Mouse (Mus musculus) forebrain, embryonic 14.5 days (tissue): ENCODE measurements around the gene Cyp2c70. TPM values are rescaled to one million over a fixed set of nuclear protein-coding genes. Genes with fewer than 3 reads are reported as not detected.
"Not testable (repeated sequence)": the region's sequence is repeated elsewhere in the genome, so short reads cannot be mapped to it uniquely, and the experiment has no call there.

Source experiments
- ATAC-seq: fragments of 200-750 bp; cut with Nextera tagmentation; 2 replicates; pipeline ENCODE4 v1.8.0; 2017; ENCODE audit warnings: mild to moderate bottlenecking, moderate library complexity
- DNase-seq: peaks from one replicate; pipeline ENCODE4 v3.0.0-alpha.2; 2015; ENCODE audit warnings: low spot score
- H3K27ac ChIP-seq: fragments of 300-500 bp; sonication (generic); 2 replicates; pipeline ENCODE4 v1.5.1; 2014; ENCODE audit warnings: low read depth, mild to moderate bottlenecking, control low read depth, low read length, moderate library complexity
- H3K27me3 ChIP-seq: fragments of 300-500 bp; sonication (generic); replicated peaks from 2 replicates; pipeline ENCODE4 v1.6.1; 2014; ENCODE audit warnings: low read length, control low read depth, mixed read lengths; ENCODE audit not compliant: control insufficient read depth, insufficient read depth
- H3K36me3 ChIP-seq: fragments of 300-500 bp; sonication (generic); 2 replicates; pipeline ENCODE4 v1.6.1; 2014; ENCODE audit warnings: low read length, control low read depth; ENCODE audit not compliant: control insufficient read depth, insufficient read depth
- H3K4me1 ChIP-seq: fragments of 300-500 bp; sonication (generic); 2 replicates; pipeline ENCODE4 v1.6.1; 2014; ENCODE audit warnings: antibody characterized with exemption, low read length, control low read depth; ENCODE audit not compliant: control insufficient read depth, insufficient read depth
- H3K4me2 ChIP-seq: fragments of 300-500 bp; sonication (generic); 2 replicates; pipeline ENCODE4 v1.6.1; 2014; ENCODE audit warnings: mild to moderate bottlenecking, control low read depth, low read length
- H3K4me3 ChIP-seq: fragments of 300-500 bp; sonication (generic); 2 replicates; pipeline ENCODE4 v1.5.1; 2014; ENCODE audit warnings: low read depth, low read length, control low read depth
- H3K9ac ChIP-seq: fragments of 300-500 bp; sonication (generic); 2 replicates; pipeline ENCODE4 v1.6.1; 2014; ENCODE audit warnings: mild to moderate bottlenecking, low read length, control low read depth, moderate library complexity
- H3K9me3 ChIP-seq: fragments of 300-500 bp; sonication (generic); replicated peaks from 2 replicates; pipeline ENCODE4 v1.6.1; 2016; ENCODE audit warnings: low read length, control low read depth, mixed read lengths; ENCODE audit not compliant: control insufficient read depth
- WGBS: fragments of 180-500 bp; shearing (Covaris S2); extraction: QIAGEN DNeasy Blood & Tissue Kit; methylation state at CpG from one replicate; pipeline ENCODE4 v1.1.7; 2014; 5-methylcytosine and 5-hydroxymethylcytosine counted together
- polyA plus RNA-seq: library from polyadenylated mRNA; unstranded; fragments of >200 nt; fragmentation: Nextera tagmentation; extraction: Ambion mirVana; gene quantifications from 2 replicates; pipeline ENCODE4 v1.2.1, GENCODE M21; 2014

Gene Cyp2c70
- polyA plus RNA-seq = not detected in 2 replicates

- no peak within 1 kb of the TSS for H3K27ac ChIP-seq
- H3K27me3 ChIP-seq = no peaks in the 10 kb centered on the region
- no peak within 1 kb of the TSS for H3K4me3 ChIP-seq
- H3K36me3 ChIP-seq = no peaks in the 10 kb centered on the region
- no peak for DNase-seq
- no peak for ATAC-seq
- H3K9me3 ChIP-seq = no peaks in the 10 kb centered on the region
- no peak within 1 kb of the TSS for H3K9ac ChIP-seq
- WGBS = 87% methylated on average over 5 of the region's 5 CpGs
- H3K4me2 ChIP-seq = no peak within 1 kb of the TSS
- H3K4me1 ChIP-seq = no peaks in the 10 kb centered on the region
Observed at GRCm38 (mm10) chr19:40187160-40187559, at the start of gene Cyp2c70. Gene Cyp2c70 (minus strand): TSS chr19:40187333.

GRCm38 (mm10) chr19:40232560-40232959, 45.4 kb upstream of the Cyp2c70 start:
- no peaks in the 10 kb centered on the region for H3K4me1 ChIP-seq
- H3K9ac ChIP-seq = no peak overlapping the region
- no peaks in the 10 kb centered on the region for H3K27me3 ChIP-seq
- WGBS = 96% methylated on average over 2 of the region's 2 CpGs
- DNase-seq (no peak), ATAC-seq (no peak)
- H3K4me2 ChIP-seq = no peak overlapping the region
- H3K27ac ChIP-seq = no peak overlapping the region
- no peaks in the 10 kb centered on the region for H3K36me3 ChIP-seq
- no peaks in the 10 kb centered on the region for H3K9me3 ChIP-seq
- no peak overlapping the region for H3K4me3 ChIP-seq

DNA sequence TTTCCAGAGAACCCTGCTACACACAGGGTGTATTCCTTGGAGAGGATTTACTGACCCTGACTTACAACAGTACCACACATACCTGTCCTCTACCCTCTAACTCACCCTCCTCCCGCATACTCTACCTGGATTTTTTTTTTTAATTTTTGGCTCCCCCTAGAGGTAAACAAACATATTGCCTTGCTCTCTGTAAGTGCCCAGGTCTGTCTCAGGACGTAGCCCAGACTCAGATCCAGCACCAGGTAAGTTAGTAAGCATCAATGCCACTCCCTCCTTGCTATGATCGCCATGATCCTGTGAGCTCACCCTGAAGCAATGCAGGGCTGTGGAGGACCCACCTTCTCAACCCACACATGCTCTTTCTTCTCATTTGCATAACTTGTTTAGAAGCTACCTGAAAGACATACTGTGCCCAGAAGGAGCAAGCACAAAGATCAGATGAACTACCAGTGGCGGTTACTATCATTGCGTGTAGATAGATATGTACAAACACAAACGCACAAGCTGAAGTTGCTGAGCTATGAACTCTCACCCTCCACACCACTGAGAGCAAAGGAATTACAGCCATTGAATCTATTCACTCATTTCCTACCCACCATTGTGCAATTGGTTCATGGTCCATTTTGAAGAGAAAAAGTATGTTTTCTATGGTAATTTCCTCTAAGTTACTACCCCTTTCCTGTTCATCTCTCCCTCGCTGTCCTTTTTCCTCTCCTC, 44.9 kb upstream of the Cyp2c70 start:
- DNase-seq (no peak), ATAC-seq (no peak)
- no peaks in the 10 kb centered on the region for H3K36me3 ChIP-seq
- no peaks in the 10 kb centered on the region for H3K4me1 ChIP-seq
- no peak overlapping the region for H3K4me2 ChIP-seq
- H3K9me3 ChIP-seq = no peaks in the 10 kb centered on the region
- H3K27ac ChIP-seq = no peak overlapping the region
- no peaks in the 10 kb centered on the region for H3K27me3 ChIP-seq
- H3K9ac ChIP-seq = no peak overlapping the region
- H3K4me3 ChIP-seq = no peak overlapping the region
- 71% methylated on average over 7 of the region's 7 CpGs for WGBS

DNA sequence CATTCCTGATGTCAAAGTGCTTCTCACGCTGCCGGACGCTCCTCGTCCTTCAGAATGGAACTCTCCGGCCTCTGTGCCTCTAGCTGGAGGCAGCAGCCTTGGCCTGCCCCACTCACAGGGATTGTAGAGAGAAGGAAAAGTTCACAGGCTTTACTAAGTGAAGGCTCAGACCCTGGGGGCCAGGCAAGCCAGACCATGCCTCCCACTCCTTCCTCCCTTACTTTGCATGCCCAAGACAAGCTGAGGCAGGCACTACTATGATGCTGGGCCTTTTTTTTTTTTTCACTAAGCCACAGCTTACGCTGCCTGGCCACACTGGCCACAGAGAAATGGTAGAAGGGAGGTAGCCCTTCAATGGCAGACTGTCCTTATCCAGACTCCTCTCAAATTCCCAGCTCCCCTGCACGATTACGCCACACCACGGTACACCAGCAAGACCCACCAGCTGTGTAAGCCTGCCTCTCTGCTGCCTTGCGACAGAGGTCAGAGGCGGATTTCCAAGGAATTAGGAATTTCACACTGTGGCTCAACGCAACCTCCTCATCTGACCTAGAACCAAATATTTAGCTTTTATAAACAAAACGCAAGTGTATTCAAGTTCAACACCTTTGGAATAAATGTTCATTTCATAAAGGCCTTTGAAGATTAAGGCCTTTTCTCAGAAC, 44.1 kb upstream of the Cyp2c70 start:
- DNase-seq (no peak), ATAC-seq (no peak)
- Histone ChIP-seq H3K4me1 (no peaks in the 10 kb centered on the region), H3K4me2 (no peak overlapping the region), H3K9me3 (no peaks in the 10 kb centered on the region), H3K27ac (no peak overlapping the region), H3K4me3 (no peak overlapping the region), H3K9ac (no peak overlapping the region), H3K36me3 (no peaks in the 10 kb centered on the region), H3K27me3 (no peaks in the 10 kb centered on the region)
- 89% methylated on average over 13 of the region's 13 CpGs for WGBS

- H3K4me2 ChIP-seq = no peak overlapping the region
- H3K27ac ChIP-seq = no peak overlapping the region
- no peaks in the 10 kb centered on the region for H3K27me3 ChIP-seq
- WGBS = 92% methylated on average over 12 of the region's 12 CpGs
- no peak overlapping the region for H3K9ac ChIP-seq
- ATAC-seq = no peak
- no peaks in the 10 kb centered on the region for H3K4me1 ChIP-seq
- no peak overlapping the region for H3K4me3 ChIP-seq
- DNase-seq = no peak
- H3K9me3 ChIP-seq = no peaks in the 10 kb centered on the region
- no peaks in the 10 kb centered on the region for H3K36me3 ChIP-seq
Observed at GRCm38 (mm10) chr19:40226516-40227151, 39.5 kb upstream of the Cyp2c70 start.

DNA sequence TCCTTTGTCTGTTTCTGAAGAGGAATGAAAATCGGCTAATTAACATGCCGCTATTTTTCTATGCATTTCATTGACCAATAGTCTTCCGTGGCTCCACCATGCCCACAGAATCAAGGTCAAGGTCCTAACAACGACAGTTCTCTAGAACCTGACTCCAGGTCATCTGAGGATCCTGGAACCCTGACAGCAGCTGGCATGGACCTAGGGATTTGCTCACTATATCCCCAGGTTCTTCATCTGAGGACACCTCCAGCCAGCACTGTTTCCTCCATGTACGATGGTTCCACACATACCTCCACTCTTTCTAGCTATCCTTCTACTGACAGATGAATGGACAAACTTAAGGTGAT, 38.6 kb upstream of the Cyp2c70 start:
- DNase-seq (no peak), ATAC-seq (peak; percentile 23; the same call in 1 of the 2 replicates)
- WGBS = 75% methylated on average over 5 of the region's 5 CpGs
- no peaks in the 10 kb centered on the region for H3K9me3 ChIP-seq
- no peak overlapping the region for H3K4me3 ChIP-seq
- no peak overlapping the region for H3K27ac ChIP-seq
- H3K4me2 ChIP-seq = no peak overlapping the region
- H3K4me1 ChIP-seq = no peaks in the 10 kb centered on the region
- no peak overlapping the region for H3K9ac ChIP-seq
- no peaks in the 10 kb centered on the region for H3K36me3 ChIP-seq
- H3K27me3 ChIP-seq = no peaks in the 10 kb centered on the region

- WGBS = 67% methylated on average over 5 of the region's 5 CpGs
- Histone ChIP-seq H3K36me3 (no peaks in the 10 kb centered on the region), H3K4me1 (no peaks in the 10 kb centered on the region), H3K9ac (no peak overlapping the region), H3K27ac (no peak overlapping the region), H3K27me3 (no peaks in the 10 kb centered on the region), H3K4me3 (no peak overlapping the region), H3K4me2 (no peak overlapping the region), H3K9me3 (no peaks in the 10 kb centered on the region)
- ATAC-seq = peak; percentile 79
- peak; percentile 86 for DNase-seq
Observed at GRCm38 (mm10) chr19:40225102-40225760, 38.1 kb upstream of the Cyp2c70 start.

DNA sequence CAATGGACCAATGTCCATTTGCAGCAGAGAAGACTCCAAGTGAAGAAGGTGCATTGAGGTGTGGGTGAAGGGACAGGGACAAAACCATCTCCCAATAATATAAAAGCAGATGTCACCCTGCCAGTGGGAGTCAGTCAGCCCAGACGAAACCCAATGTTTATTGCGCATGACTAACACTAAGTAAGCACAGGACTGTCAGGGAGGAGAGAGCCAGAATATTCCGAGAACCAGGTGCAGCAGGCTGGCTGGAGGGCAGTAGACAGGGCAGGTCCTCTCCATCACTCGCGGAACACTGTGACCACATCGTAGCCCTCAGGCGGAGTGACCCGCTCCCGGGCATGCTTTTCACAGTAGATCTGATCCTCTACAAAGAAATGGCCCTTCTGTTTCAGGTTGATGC, 35.2 kb upstream of the Cyp2c70 start:
- 91% methylated on average over 9 of the region's 9 CpGs for WGBS

More for the DNA sequence above, 35.2 kb upstream of the Cyp2c70 start:
- not testable (repeated sequence) for DNase-seq, H3K27ac ChIP-seq, H3K27me3 ChIP-seq, H3K9me3 ChIP-seq, H3K9ac ChIP-seq, H3K4me2 ChIP-seq, H3K36me3 ChIP-seq, H3K4me1 ChIP-seq, H3K4me3 ChIP-seq, ATAC-seq
